Mouse (Mus musculus): Measurements from ENCODE around the gene Oprm1. TPM values are rescaled to one million over a fixed set of nuclear protein-coding genes. Genes with fewer than 3 reads are reported as not detected.

Gene Oprm1
- polyA plus RNA-seq, 1 experiment from 2014 or later = 1.00 TPM

- Histone ChIP-seq H3K36me3 (ENCODE audit: control insufficient read depth, insufficient read depth, low read length) (no peaks in the 10 kb centered on the region), H3K4me1 (ENCODE audit: control insufficient read depth, insufficient read depth, low read length) (no peaks in the 10 kb centered on the region), H3K4me2 (replicated peaks; ENCODE audit: low read depth, low read length) (no peak overlapping the region), H3K9ac (replicated peaks; ENCODE audit: low read depth, low read length) (no peak overlapping the region), H3K4me3 (ENCODE audit: low read depth, low read length) (no peak overlapping the region), H3K27ac (ENCODE audit: low read length) (no peak overlapping the region), H3K27me3 (ENCODE audit: control insufficient read depth, insufficient read depth, low read length) (no peaks in the 10 kb centered on the region), H3K9me3 (ENCODE audit: control insufficient read depth, low read depth, low read length) (no peaks in the 10 kb centered on the region)
- ATAC-seq (ENCODE audit: insufficient number of reproducible peaks, insufficient read depth, low FRiP score, low read depth) = no peak
- 85% methylated on average over 3 of the region's 3 CpGs for WGBS
These were observed 143.6 kb downstream of the Oprm1 start for GRCm38 (mm10) chr10:6901819-6902393.

- WGBS = 58% methylated on average over 2 of the region's 2 CpGs
- Histone ChIP-seq H3K27me3 (ENCODE audit: control insufficient read depth, insufficient read depth, low read length) (no peaks in the 10 kb centered on the region), H3K27ac (ENCODE audit: low read length) (no peak overlapping the region), H3K4me3 (ENCODE audit: low read depth, low read length) (no peak overlapping the region), H3K4me2 (replicated peaks; ENCODE audit: low read depth, low read length) (no peak overlapping the region), H3K36me3 (ENCODE audit: control insufficient read depth, insufficient read depth, low read length) (no peaks in the 10 kb centered on the region), H3K9me3 (ENCODE audit: control insufficient read depth, low read depth, low read length) (no peaks in the 10 kb centered on the region), H3K4me1 (ENCODE audit: control insufficient read depth, insufficient read depth, low read length) (no peaks in the 10 kb centered on the region), H3K9ac (replicated peaks; ENCODE audit: low read depth, low read length) (no peak overlapping the region)
- ATAC-seq (ENCODE audit: insufficient number of reproducible peaks, insufficient read depth, low FRiP score, low read depth) = no peak
These were observed 151.5 kb downstream of the Oprm1 start for GRCm38 (mm10) chr10:6909763-6910162.

GRCm38 (mm10) chr10:6915991-6916390 lies 157.7 kb downstream of the Oprm1 start:
- Histone ChIP-seq H3K9ac (replicated peaks; ENCODE audit: low read depth, low read length) (no peak overlapping the region), H3K9me3 (ENCODE audit: control insufficient read depth, low read depth, low read length) (no peaks in the 10 kb centered on the region), H3K27me3 (ENCODE audit: control insufficient read depth, insufficient read depth, low read length) (no peaks in the 10 kb centered on the region), H3K4me3 (ENCODE audit: low read depth, low read length) (no peak overlapping the region), H3K27ac (ENCODE audit: low read length) (no peak overlapping the region), H3K36me3 (ENCODE audit: control insufficient read depth, insufficient read depth, low read length) (no peaks in the 10 kb centered on the region), H3K4me1 (ENCODE audit: control insufficient read depth, insufficient read depth, low read length) (no peaks in the 10 kb centered on the region), H3K4me2 (replicated peaks; ENCODE audit: low read depth, low read length) (no peak overlapping the region)
- ATAC-seq (ENCODE audit: insufficient number of reproducible peaks, insufficient read depth, low FRiP score, low read depth) = no peak
- WGBS = 56% methylated on average over 1 of the region's 1 CpGs

GRCm38 (mm10) chr10:6916545-6917257 lies 158.4 kb downstream of the Oprm1 start:
- no peak overlapping the region for H3K27ac ChIP-seq (ENCODE audit: low read length)
- no peak overlapping the region for H3K4me2 ChIP-seq (replicated peaks; ENCODE audit: low read depth, low read length)
- 29% methylated on average over 6 of the region's 6 CpGs for WGBS
- H3K4me3 ChIP-seq (ENCODE audit: low read depth, low read length) = no peak overlapping the region
- H3K9ac ChIP-seq (replicated peaks; ENCODE audit: low read depth, low read length) = no peak overlapping the region
- no peaks in the 10 kb centered on the region for H3K36me3 ChIP-seq (ENCODE audit: control insufficient read depth, insufficient read depth, low read length)
- no peaks in the 10 kb centered on the region for H3K4me1 ChIP-seq (ENCODE audit: control insufficient read depth, insufficient read depth, low read length)
- ATAC-seq (ENCODE audit: insufficient number of reproducible peaks, insufficient read depth, low FRiP score, low read depth) = no peak
- H3K9me3 ChIP-seq (ENCODE audit: control insufficient read depth, low read depth, low read length) = no peaks in the 10 kb centered on the region
- no peaks in the 10 kb centered on the region for H3K27me3 ChIP-seq (ENCODE audit: control insufficient read depth, insufficient read depth, low read length)

- H3K27me3 ChIP-seq (ENCODE audit: control insufficient read depth, insufficient read depth, low read length) = no peaks in the 10 kb centered on the region
- no peak overlapping the region for H3K9ac ChIP-seq (replicated peaks; ENCODE audit: low read depth, low read length)
- H3K4me1 ChIP-seq (ENCODE audit: control insufficient read depth, insufficient read depth, low read length) = no peaks in the 10 kb centered on the region
- no peaks in the 10 kb centered on the region for H3K36me3 ChIP-seq (ENCODE audit: control insufficient read depth, insufficient read depth, low read length)
- no peak overlapping the region for H3K4me3 ChIP-seq (ENCODE audit: low read depth, low read length)
- ATAC-seq (ENCODE audit: insufficient number of reproducible peaks, insufficient read depth, low FRiP score, low read depth) = no peak
- H3K4me2 ChIP-seq (replicated peaks; ENCODE audit: low read depth, low read length) = no peak overlapping the region
- WGBS = 74% methylated on average over 2 of the region's 2 CpGs
- H3K27ac ChIP-seq (ENCODE audit: low read length) = no peak overlapping the region
- no peaks in the 10 kb centered on the region for H3K9me3 ChIP-seq (ENCODE audit: control insufficient read depth, low read depth, low read length)
These were observed 168.4 kb downstream of the Oprm1 start for GRCm38 (mm10) chr10:6926724-6927123.

GRCm38 (mm10) chr10:6927600-6928223 lies 169.4 kb downstream of the Oprm1 start:
- no peak for ATAC-seq (ENCODE audit: insufficient number of reproducible peaks, insufficient read depth, low FRiP score, low read depth)
- Histone ChIP-seq H3K4me3 (ENCODE audit: low read depth, low read length) (no peak overlapping the region), H3K4me1 (ENCODE audit: control insufficient read depth, insufficient read depth, low read length) (no peaks in the 10 kb centered on the region)

GRCm38 (mm10) chr10:6928905-6929304 lies 170.6 kb downstream of the Oprm1 start:
- Histone ChIP-seq H3K4me3 (ENCODE audit: low read depth, low read length) (no peak overlapping the region), H3K4me2 (replicated peaks; ENCODE audit: low read depth, low read length) (no peak overlapping the region), H3K9me3 (ENCODE audit: control insufficient read depth, low read depth, low read length) (no peaks in the 10 kb centered on the region), H3K27ac (ENCODE audit: low read length) (no peak overlapping the region), H3K27me3 (ENCODE audit: control insufficient read depth, insufficient read depth, low read length) (no peaks in the 10 kb centered on the region), H3K9ac (replicated peaks; ENCODE audit: low read depth, low read length) (no peak overlapping the region), H3K36me3 (ENCODE audit: control insufficient read depth, insufficient read depth, low read length) (no peaks in the 10 kb centered on the region), H3K4me1 (ENCODE audit: control insufficient read depth, insufficient read depth, low read length) (no peaks in the 10 kb centered on the region)
- ATAC-seq (ENCODE audit: insufficient number of reproducible peaks, insufficient read depth, low FRiP score, low read depth) = no peak
- 63% methylated on average over 1 of the region's 1 CpGs for WGBS

More at GRCm38 (mm10) chr10:6927600-6928223, 169.4 kb downstream of the Oprm1 start:
- Histone ChIP-seq H3K9ac (replicated peaks; ENCODE audit: low read depth, low read length) (no peak overlapping the region), H3K4me2 (replicated peaks; ENCODE audit: low read depth, low read length) (no peak overlapping the region), H3K36me3 (ENCODE audit: control insufficient read depth, insufficient read depth, low read length) (no peaks in the 10 kb centered on the region), H3K27ac (ENCODE audit: low read length) (no peak overlapping the region), H3K27me3 (ENCODE audit: control insufficient read depth, insufficient read depth, low read length) (no peaks in the 10 kb centered on the region), H3K9me3 (ENCODE audit: control insufficient read depth, low read depth, low read length) (no peaks in the 10 kb centered on the region)
- WGBS = 87% methylated on average over 4 of the region's 4 CpGs

- Histone ChIP-seq H3K4me1 (ENCODE audit: control insufficient read depth, insufficient read depth, low read length) (no peaks in the 10 kb centered on the region), H3K9me3 (ENCODE audit: control insufficient read depth, low read depth, low read length) (no peaks in the 10 kb centered on the region), H3K4me3 (ENCODE audit: low read depth, low read length) (no peak overlapping the region), H3K9ac (replicated peaks; ENCODE audit: low read depth, low read length) (no peak overlapping the region), H3K27ac (ENCODE audit: low read length) (no peak overlapping the region), H3K4me2 (replicated peaks; ENCODE audit: low read depth, low read length) (no peak overlapping the region), H3K27me3 (ENCODE audit: control insufficient read depth, insufficient read depth, low read length) (no peaks in the 10 kb centered on the region), H3K36me3 (ENCODE audit: control insufficient read depth, insufficient read depth, low read length) (no peaks in the 10 kb centered on the region)
- ATAC-seq (ENCODE audit: insufficient number of reproducible peaks, insufficient read depth, low FRiP score, low read depth) = no peak
- WGBS = 81% methylated on average over 1 of the region's 1 CpGs
These were observed 172.1 kb downstream of the Oprm1 start for GRCm38 (mm10) chr10:6930398-6930797.

Measured in stomach, embryonic 14.5 days (tissue).